Mouse (Mus musculus): ENCODE data around the gene Thrb. TPM values are rescaled to one million over a fixed set of nuclear protein-coding genes. Genes with fewer than 3 reads are reported as not detected.

Gene Thrb
- polyA plus RNA-seq, 1 experiment from 2014 or later = 1.7 TPM

GRCm38 (mm10) chr14:17785370-17785769 is 125.3 kb downstream of the Thrb start:
- Histone ChIP-seq H3K4me3 (ENCODE audit: low read length) (no peak overlapping the region), H3K4me2 (ENCODE audit: low read depth, low read length) (no peak overlapping the region), H3K27me3 (ENCODE audit: control insufficient read depth, insufficient read depth, low read depth, low read length) (no peaks in the 10 kb centered on the region), H3K36me3 (ENCODE audit: control insufficient read depth, insufficient read depth, low read length) (no peaks in the 10 kb centered on the region), H3K4me1 (replicated peaks; ENCODE audit: control insufficient read depth, insufficient read depth, low read length) (no peaks in the 10 kb centered on the region; the same call in 1 of the 2 replicates), H3K9ac (ENCODE audit: low read length) (no peak overlapping the region), H3K9me3 (ENCODE audit: control insufficient read depth, low read length) (no peaks in the 10 kb centered on the region), H3K27ac (ENCODE audit: low read length) (no peak overlapping the region)
- ATAC-seq (ENCODE audit: low read depth) = no peak
- 31% methylated on average over 3 of the region's 3 CpGs for WGBS

GRCm38 (mm10) chr14:17786249-17786648 is 126.2 kb downstream of the Thrb start:
- 9% methylated on average over 2 of the region's 2 CpGs for WGBS
- Histone ChIP-seq H3K36me3 (ENCODE audit: control insufficient read depth, insufficient read depth, low read length) (no peaks in the 10 kb centered on the region), H3K9ac (ENCODE audit: low read length) (no peak overlapping the region), H3K4me1 (replicated peaks; ENCODE audit: control insufficient read depth, insufficient read depth, low read length) (no peaks in the 10 kb centered on the region; the same call in 1 of the 2 replicates), H3K9me3 (ENCODE audit: control insufficient read depth, low read length) (no peaks in the 10 kb centered on the region), H3K27me3 (ENCODE audit: control insufficient read depth, insufficient read depth, low read depth, low read length) (no peaks in the 10 kb centered on the region), H3K27ac (ENCODE audit: low read length) (no peak overlapping the region), H3K4me2 (ENCODE audit: low read depth, low read length) (no peak overlapping the region), H3K4me3 (ENCODE audit: low read length) (no peak overlapping the region)
- ATAC-seq (ENCODE audit: low read depth) = no peak

GRCm38 (mm10) chr14:17803934-17804602 is 144.0 kb downstream of the Thrb start:
- H3K9ac ChIP-seq (ENCODE audit: low read length) = no peak overlapping the region
- no peaks in the 10 kb centered on the region for H3K27me3 ChIP-seq (ENCODE audit: control insufficient read depth, insufficient read depth, low read depth, low read length)
- 67% methylated on average over 3 of the region's 3 CpGs for WGBS
- no peaks in the 10 kb centered on the region for H3K9me3 ChIP-seq (ENCODE audit: control insufficient read depth, low read length)
- H3K27ac ChIP-seq (ENCODE audit: low read length) = no peak overlapping the region
- H3K4me3 ChIP-seq (ENCODE audit: low read length) = no peak overlapping the region
- no peaks in the 10 kb centered on the region for H3K4me1 ChIP-seq (replicated peaks; ENCODE audit: control insufficient read depth, insufficient read depth, low read length)
- H3K36me3 ChIP-seq (ENCODE audit: control insufficient read depth, insufficient read depth, low read length) = no peaks in the 10 kb centered on the region
- H3K4me2 ChIP-seq (ENCODE audit: low read depth, low read length) = no peak overlapping the region
- no peak for ATAC-seq (ENCODE audit: low read depth)

GRCm38 (mm10) chr14:17811051-17811450 is 151.0 kb downstream of the Thrb start:
- Histone ChIP-seq H3K4me1 (replicated peaks; ENCODE audit: control insufficient read depth, insufficient read depth, low read length) (no peaks in the 10 kb centered on the region), H3K27me3 (ENCODE audit: control insufficient read depth, insufficient read depth, low read depth, low read length) (no peaks in the 10 kb centered on the region), H3K27ac (ENCODE audit: low read length) (no peak overlapping the region), H3K9ac (ENCODE audit: low read length) (no peak overlapping the region), H3K4me2 (ENCODE audit: low read depth, low read length) (no peak overlapping the region), H3K4me3 (ENCODE audit: low read length) (no peak overlapping the region), H3K36me3 (ENCODE audit: control insufficient read depth, insufficient read depth, low read length) (no peaks in the 10 kb centered on the region), H3K9me3 (ENCODE audit: control insufficient read depth, low read length) (no peaks in the 10 kb centered on the region)
- no peak for ATAC-seq (ENCODE audit: low read depth)
- 72% methylated on average over 4 of the region's 4 CpGs for WGBS

GRCm38 (mm10) chr14:17812414-17812813 is 152.4 kb downstream of the Thrb start:
- no peak overlapping the region for H3K9ac ChIP-seq (ENCODE audit: low read length)
- no peak for ATAC-seq (ENCODE audit: low read depth)
- H3K36me3 ChIP-seq (ENCODE audit: control insufficient read depth, insufficient read depth, low read length) = no peaks in the 10 kb centered on the region
- no peak overlapping the region for H3K27ac ChIP-seq (ENCODE audit: low read length)
- H3K9me3 ChIP-seq (ENCODE audit: control insufficient read depth, low read length) = no peaks in the 10 kb centered on the region
- WGBS = 72% methylated on average over 5 of the region's 5 CpGs
- H3K4me2 ChIP-seq (ENCODE audit: low read depth, low read length) = no peak overlapping the region
- H3K4me1 ChIP-seq (replicated peaks; ENCODE audit: control insufficient read depth, insufficient read depth, low read length) = no peaks in the 10 kb centered on the region
- no peak overlapping the region for H3K4me3 ChIP-seq (ENCODE audit: low read length)
- no peaks in the 10 kb centered on the region for H3K27me3 ChIP-seq (ENCODE audit: control insufficient read depth, insufficient read depth, low read depth, low read length)

GRCm38 (mm10) chr14:17815103-17815502 is 155.0 kb downstream of the Thrb start:
- H3K4me2 ChIP-seq (ENCODE audit: low read depth, low read length) = no peak overlapping the region
- no peaks in the 10 kb centered on the region for H3K4me1 ChIP-seq (replicated peaks; ENCODE audit: control insufficient read depth, insufficient read depth, low read length)
- no peak overlapping the region for H3K4me3 ChIP-seq (ENCODE audit: low read length)
- H3K9ac ChIP-seq (ENCODE audit: low read length) = no peak overlapping the region
- no peaks in the 10 kb centered on the region for H3K36me3 ChIP-seq (ENCODE audit: control insufficient read depth, insufficient read depth, low read length)
- 49% methylated on average over 2 of the region's 2 CpGs for WGBS
- no peak overlapping the region for H3K27ac ChIP-seq (ENCODE audit: low read length)
- no peaks in the 10 kb centered on the region for H3K9me3 ChIP-seq (ENCODE audit: control insufficient read depth, low read length)
- ATAC-seq (ENCODE audit: low read depth) = no peak
- H3K27me3 ChIP-seq (ENCODE audit: control insufficient read depth, insufficient read depth, low read depth, low read length) = no peaks in the 10 kb centered on the region

- H3K4me1 ChIP-seq (replicated peaks; ENCODE audit: control insufficient read depth, insufficient read depth, low read length) = no peaks in the 10 kb centered on the region
- H3K4me2 ChIP-seq (ENCODE audit: low read depth, low read length) = no peak overlapping the region
- WGBS = 72% methylated on average over 2 of the region's 2 CpGs
- no peaks in the 10 kb centered on the region for H3K36me3 ChIP-seq (ENCODE audit: control insufficient read depth, insufficient read depth, low read length)
- H3K27ac ChIP-seq (ENCODE audit: low read length) = no peak overlapping the region
- no peak overlapping the region for H3K4me3 ChIP-seq (ENCODE audit: low read length)
- H3K9ac ChIP-seq (ENCODE audit: low read length) = no peak overlapping the region
- no peaks in the 10 kb centered on the region for H3K9me3 ChIP-seq (ENCODE audit: control insufficient read depth, low read length)
- ATAC-seq (ENCODE audit: low read depth) = no peak
- no peaks in the 10 kb centered on the region for H3K27me3 ChIP-seq (ENCODE audit: control insufficient read depth, insufficient read depth, low read depth, low read length)
Measured at GRCm38 (mm10) chr14:17818086-17818485, 158.0 kb downstream of the Thrb start.

GRCm38 (mm10) chr14:17822754-17823153 is 162.7 kb downstream of the Thrb start:
- Histone ChIP-seq H3K9ac (ENCODE audit: low read length) (no peak overlapping the region), H3K4me2 (ENCODE audit: low read depth, low read length) (no peak overlapping the region), H3K36me3 (ENCODE audit: control insufficient read depth, insufficient read depth, low read length) (no peaks in the 10 kb centered on the region), H3K9me3 (ENCODE audit: control insufficient read depth, low read length) (no peaks in the 10 kb centered on the region), H3K4me3 (ENCODE audit: low read length) (no peak overlapping the region), H3K4me1 (replicated peaks; ENCODE audit: control insufficient read depth, insufficient read depth, low read length) (no peaks in the 10 kb centered on the region), H3K27ac (ENCODE audit: low read length) (no peak overlapping the region), H3K27me3 (ENCODE audit: control insufficient read depth, insufficient read depth, low read depth, low read length) (no peaks in the 10 kb centered on the region)
- 43% methylated on average over 7 of the region's 7 CpGs for WGBS
- no peak for ATAC-seq (ENCODE audit: low read depth)

- no peak overlapping the region for H3K27ac ChIP-seq (ENCODE audit: low read length)
- H3K9me3 ChIP-seq (ENCODE audit: control insufficient read depth, low read length) = no peaks in the 10 kb centered on the region
- no peaks in the 10 kb centered on the region for H3K27me3 ChIP-seq (ENCODE audit: control insufficient read depth, insufficient read depth, low read depth, low read length)
- H3K4me2 ChIP-seq (ENCODE audit: low read depth, low read length) = no peak overlapping the region
- no peak for ATAC-seq (ENCODE audit: low read depth)
- no peak overlapping the region for H3K9ac ChIP-seq (ENCODE audit: low read length)
- no peaks in the 10 kb centered on the region for H3K36me3 ChIP-seq (ENCODE audit: control insufficient read depth, insufficient read depth, low read length)
- 44% methylated on average over 6 of the region's 6 CpGs for WGBS
- no peak overlapping the region for H3K4me3 ChIP-seq (ENCODE audit: low read length)
- no peaks in the 10 kb centered on the region for H3K4me1 ChIP-seq (replicated peaks; ENCODE audit: control insufficient read depth, insufficient read depth, low read length)
Measured at GRCm38 (mm10) chr14:17827401-17827800, 167.3 kb downstream of the Thrb start.

- H3K4me1 ChIP-seq (replicated peaks; ENCODE audit: control insufficient read depth, insufficient read depth, low read length) = no peaks in the 10 kb centered on the region
- H3K9ac ChIP-seq (ENCODE audit: low read length) = no peak overlapping the region
- no peak for ATAC-seq (ENCODE audit: low read depth)
- no peak overlapping the region for H3K27ac ChIP-seq (ENCODE audit: low read length)
- H3K9me3 ChIP-seq (ENCODE audit: control insufficient read depth, low read length) = no peaks in the 10 kb centered on the region
- no peak overlapping the region for H3K4me3 ChIP-seq (ENCODE audit: low read length)
- WGBS = 79% methylated on average over 1 of the region's 1 CpGs
- no peaks in the 10 kb centered on the region for H3K36me3 ChIP-seq (ENCODE audit: control insufficient read depth, insufficient read depth, low read length)
- H3K4me2 ChIP-seq (ENCODE audit: low read depth, low read length) = no peak overlapping the region
- H3K27me3 ChIP-seq (ENCODE audit: control insufficient read depth, insufficient read depth, low read depth, low read length) = no peaks in the 10 kb centered on the region
Measured at GRCm38 (mm10) chr14:17835738-17836137, 175.7 kb downstream of the Thrb start.

Measured in lung, embryonic 16.5 days (tissue).